Mouse (Mus musculus): Measurements from ENCODE around the gene Gsdmc3.
"Not testable (repeated sequence)": the region's sequence is repeated elsewhere in the genome, so short reads cannot be mapped to it uniquely, and the experiment has no call there.

Gene Gsdmc3

DNA sequence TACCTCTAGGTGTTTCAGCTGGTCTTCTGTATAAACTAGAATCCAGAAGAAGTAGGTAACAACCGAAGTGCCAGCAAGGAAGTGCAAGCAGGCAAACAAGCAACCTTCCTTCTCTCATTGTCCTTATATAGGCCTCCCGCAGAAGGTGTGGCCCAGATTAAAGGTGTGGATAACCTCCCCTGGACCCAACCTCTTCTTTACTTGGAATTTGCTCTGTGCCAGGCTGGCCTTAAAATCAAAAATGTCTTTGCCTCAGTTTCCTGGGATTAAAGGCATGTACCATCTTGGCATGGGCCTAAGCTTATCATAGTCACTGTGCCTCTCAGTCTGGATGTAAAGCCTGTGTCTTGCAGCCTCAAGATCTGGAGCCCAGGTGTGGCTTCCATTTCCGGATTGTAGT is at the start of gene Gsdmc3:
Gene Gsdmc3 (minus strand): TSS at position 101 of the 400 bp plus-strand sequence.
- CTCF ChIA-PET, result not testable (repeated sequence)

DNA sequence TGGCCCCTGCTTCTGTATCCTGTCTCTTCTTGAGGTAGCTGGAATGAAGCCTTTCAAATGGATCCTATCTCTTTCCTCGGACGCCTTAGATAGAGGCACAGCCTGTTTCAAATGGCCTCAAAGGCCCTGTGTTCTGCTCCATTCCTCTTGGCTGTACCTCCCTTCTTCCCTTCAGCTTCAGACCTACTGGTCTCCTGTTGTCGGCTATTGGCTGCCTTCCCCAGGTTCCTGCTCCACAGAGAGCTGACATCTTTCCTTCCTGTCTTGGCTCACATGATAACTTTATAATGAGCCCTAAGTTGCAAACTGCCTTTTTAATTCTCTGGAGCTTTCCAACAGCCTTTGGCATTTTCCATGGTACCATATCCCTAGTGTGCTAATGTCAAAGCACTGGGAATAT is 47.8 kb upstream of the Gsdmc3 start:
- CTCF ChIA-PET, result no interaction called here

DNA sequence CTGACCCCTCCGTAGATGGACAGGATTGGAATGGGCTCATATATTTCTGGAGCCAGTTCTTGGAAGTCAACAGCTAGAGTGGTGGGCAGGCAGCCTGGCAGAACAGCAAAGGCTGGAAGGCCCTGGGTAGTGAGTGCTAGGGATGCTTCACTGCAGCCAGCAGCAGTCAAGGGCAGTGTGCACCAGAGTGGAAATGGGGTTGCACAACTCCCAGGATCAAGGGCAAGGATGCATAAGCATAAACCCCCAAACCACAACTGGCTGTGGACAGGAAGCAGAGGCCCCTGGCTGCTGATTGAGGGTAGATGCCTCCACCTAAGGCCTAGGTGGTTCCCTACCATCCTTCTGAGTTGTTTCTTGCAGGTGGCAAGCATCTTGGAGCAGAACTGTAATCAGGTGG is 46.1 kb upstream of the Gsdmc3 start:
- CTCF ChIA-PET, result no interaction called here

DNA sequence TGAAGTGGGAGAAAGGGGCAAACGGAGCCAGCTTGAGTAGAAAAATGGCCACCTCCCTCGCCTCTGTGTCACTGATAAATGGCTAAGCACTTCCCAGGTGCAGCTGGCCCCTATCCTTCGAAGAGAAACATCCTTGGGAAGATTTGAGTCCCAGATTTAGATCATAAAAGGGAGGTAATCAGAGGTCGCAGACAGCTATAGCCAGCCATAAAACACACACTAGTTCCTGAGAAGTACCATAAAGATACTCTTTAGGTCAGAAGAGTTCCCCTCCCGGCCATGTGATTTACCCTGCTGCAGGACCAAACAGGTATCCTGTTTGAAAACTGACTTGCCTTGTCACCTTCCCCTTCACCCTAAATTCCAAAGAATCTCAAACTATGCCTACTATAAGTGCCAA is 43.3 kb upstream of the Gsdmc3 start:
- CTCF ChIA-PET, result not testable (repeated sequence)

DNA sequence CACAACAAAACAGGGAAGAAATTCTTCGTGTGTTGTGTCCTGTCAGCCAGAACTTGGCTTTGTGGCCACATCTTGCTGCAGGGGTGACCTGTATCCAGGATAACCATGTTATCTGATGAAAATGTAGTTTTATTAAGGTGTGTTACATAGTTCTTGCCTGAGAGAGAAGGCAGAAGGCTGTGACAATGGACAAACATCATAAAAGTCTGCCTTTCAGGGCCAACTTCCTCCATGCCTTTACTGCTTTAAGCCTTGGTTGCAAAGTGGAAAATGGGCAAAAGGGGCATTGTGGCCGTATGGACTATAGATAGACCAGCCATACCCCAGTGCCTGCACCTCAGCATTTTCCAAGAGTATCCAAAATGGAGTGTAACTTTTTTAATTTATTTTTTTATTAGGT is 41.4 kb upstream of the Gsdmc3 start:
- CTCF ChIA-PET, result not testable (repeated sequence)

DNA sequence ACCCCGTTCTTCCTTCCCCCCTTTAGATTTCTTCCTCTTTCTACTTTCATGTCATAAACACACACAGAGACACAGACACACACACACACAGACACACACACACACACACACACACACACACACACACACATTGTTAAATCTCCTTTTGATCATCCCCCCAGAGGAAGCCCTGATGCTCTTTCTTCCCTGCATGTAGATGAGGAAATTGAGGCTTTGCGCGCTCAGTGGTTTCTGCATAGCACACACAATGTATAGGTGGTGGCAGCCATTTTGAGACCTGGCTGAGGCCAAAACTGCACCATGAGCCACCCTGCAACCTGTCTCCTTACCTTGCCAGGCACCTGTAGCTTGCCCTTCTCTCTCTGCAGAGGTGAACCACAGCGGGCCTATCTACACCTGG is 38.2 kb upstream of the Gsdmc3 start:
- CTCF ChIA-PET, result not testable (repeated sequence)

DNA sequence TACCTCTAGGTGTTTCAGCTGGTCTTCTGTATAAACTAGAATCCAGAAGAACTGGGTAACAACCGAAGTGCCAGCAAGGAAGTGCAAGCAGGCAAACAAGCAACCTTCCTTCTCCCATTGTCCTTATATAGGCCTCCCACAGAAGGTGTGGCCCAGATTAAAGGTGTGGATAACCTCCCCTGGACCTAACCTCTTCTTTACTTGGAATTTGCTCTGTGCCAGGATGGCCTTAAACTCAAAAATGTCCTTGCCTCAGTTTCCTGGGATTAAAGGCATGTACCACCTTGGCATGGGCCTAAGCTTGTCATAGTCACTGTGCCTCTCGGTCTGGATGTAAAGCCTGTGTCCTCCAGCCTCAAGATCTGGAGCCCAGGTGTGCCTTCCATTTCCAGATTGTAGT is 33.8 kb upstream of the Gsdmc3 start, which contains the start of gene Gsdmc4:
Gene Gsdmc4 (minus strand): TSS at position 101 of the 400 bp plus-strand sequence.
- CTCF ChIA-PET, result not testable (repeated sequence)

DNA sequence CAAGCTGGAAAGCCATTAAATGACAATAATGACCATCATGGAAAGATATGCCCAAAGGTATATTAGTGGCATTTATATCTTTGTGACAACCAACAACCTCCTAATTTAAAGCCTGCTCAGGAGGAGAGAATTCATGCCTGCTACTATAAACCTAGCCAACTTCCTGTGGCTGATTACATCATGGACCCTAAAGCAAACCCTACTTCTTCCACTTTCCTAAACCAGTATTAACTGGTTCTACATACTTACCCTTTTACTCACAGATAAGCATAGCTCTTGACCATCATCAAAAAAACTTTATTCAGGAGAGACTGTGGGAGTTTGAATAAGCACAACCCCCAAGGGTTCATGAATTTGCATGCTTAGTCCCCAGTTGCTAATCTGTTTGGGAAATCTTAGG is 31.5 kb upstream of the Gsdmc3 start:
- CTCF ChIA-PET, result interaction anchor here (0.7 kb wide), 1 partner anchor 203 kb away, joined by 11 read pairs; no protein-coding TSS in a partner anchor

DNA sequence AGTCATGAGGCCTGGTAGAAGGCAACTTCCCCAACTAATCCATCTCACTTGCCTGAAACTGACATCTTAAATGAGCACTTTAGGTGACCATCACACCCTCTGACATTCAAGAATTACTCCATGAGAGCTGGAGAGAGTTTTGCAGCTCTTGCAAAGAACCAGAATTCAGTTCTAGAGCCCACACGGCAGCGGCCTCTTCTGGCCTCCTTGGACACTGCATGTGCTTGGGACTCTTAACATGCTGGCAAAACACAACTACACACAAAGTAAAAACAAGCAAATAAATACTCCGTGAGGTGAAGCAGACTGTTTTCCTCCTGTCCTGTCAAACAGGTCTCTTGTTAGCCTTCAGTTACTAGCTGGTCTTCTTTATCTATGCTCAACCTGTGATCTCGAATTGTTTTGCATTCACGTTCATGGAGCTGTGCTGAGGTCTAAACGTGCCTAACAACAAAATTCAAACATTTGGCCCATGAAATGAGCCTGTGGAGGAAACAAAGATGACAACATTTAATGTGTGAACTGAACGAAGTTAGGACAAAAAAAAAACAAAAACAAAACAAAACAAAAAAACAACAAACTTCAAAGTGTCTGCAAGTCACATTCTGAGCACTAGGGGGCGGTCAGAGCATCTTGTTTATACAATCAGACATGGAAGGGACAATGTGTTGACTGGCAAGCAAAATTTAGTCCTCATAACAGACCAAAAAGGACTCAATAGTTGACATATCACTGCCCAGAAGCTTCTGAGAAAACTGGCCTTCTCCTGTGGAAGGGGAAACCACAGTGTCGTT is 17.4 kb upstream of the Gsdmc3 start:
- CTCF ChIA-PET, result interaction anchor here (0.7 to 1.3 kb wide), 4 partner anchors 69 to 223 kb away, joined by 3 to 5 read pairs (median 5); no protein-coding TSS in a partner anchor

DNA sequence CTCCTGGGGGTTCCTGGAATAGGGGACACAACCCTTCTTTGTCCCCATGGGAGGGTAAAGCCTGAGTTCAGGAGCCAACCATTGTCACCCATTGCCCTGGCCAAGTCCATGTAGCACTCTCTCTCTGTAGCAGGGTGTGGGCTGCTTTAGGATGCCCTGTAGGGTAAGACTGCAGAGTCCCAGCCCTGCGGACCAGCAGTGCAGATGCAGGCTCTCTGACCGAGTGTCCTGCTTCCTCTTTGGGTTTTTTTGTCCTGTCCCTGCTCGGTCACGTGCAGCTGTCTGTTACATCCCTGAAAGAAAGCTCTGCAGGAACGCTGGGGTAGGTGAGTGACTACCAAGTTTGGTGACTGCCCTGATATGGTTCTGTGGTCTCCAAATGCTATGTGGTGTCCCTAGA is 10.1 kb upstream of the Gsdmc3 start:
- CTCF ChIA-PET, result not testable (repeated sequence)

DNA sequence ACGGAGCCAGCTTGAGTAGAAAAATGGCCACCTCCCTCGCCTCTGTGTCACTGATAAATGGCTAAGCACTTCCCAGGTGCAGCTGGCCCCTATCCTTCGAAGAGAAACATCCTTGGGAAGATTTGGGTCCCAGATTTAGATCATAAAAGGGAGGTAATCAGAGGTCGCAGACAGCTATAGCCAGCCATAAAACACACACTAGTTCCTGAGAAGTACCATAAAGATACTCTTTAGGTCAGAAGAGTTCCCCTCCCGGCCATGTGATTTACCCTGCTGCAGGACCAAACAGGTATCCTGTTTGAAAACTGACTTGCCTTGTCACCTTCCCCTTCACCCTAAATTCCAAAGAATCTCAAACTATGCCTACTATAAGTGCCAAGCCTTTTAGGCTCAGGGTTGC is 9.6 kb upstream of the Gsdmc3 start:
- CTCF ChIA-PET, result not testable (repeated sequence)

DNA sequence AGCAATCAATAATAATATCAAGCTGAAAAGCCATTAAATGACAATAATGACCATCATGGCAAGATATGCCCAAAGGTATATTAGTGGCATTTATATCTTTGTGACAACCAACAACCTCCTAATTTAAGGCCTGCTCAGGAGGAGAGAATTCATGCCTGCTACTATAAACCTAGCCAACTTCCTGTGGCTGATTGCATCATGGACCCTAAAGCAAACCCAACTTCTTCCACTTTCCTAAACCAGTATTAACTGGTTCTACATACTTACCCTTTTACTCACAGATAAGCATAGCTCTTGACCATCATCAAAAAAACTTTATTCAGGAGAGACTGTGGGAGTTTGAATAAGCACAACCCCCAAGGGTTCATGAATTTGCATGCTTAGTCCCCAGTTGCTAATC is 2.2 kb downstream of the Gsdmc3 start:
- CTCF ChIA-PET, result not testable (repeated sequence)

DNA sequence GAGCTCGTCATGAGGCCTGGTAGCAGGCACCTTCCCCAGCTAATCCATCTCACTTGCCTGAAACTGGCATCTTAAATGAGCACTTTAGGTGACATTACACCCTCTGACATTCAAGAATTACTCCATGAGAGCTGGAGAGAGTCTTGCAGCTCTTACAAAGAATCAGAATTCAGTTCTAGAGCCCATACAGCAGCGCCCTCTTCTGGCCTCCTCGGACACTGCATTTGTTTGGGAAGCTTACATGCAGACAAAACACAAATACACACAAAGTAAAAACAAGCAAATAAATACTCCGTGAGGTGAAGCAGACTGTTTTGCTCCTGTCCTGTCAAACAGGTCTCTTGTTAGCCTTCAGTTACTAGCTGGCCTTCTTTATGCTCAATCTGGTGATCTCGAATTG is 16.4 kb downstream of the Gsdmc3 start:
- CTCF ChIA-PET, result not testable (repeated sequence)

All from spleen, embryonic (tissue).